Mouse (Mus musculus) C2C12 (cell line): ENCODE measurements around the gene Sh3bp4.

Experiments
- CEBPB ChIP-seq: IDR thresholded peaks from one replicate; pipeline ENCODE4 v1.6.1; 2011; ENCODE audit warnings: low read depth, mild to moderate bottlenecking, control low read depth, moderate library complexity
- CTCF ChIP-seq: IDR thresholded peaks from one replicate; pipeline ENCODE4 v1.5.1; 2011; ENCODE audit not compliant: control insufficient read depth, insufficient read depth, insufficient read length
- USF1 ChIP-seq: IDR thresholded peaks from one replicate; pipeline ENCODE4 v1.6.1; 2011; ENCODE audit warnings: low read depth, mild to moderate bottlenecking, control low read depth, moderate library complexity

GRCm38 (mm10) chr1:89092442-89092991 lies 22.3 kb downstream of the Sh3bp4 start:
- TF ChIP-seq CEBPB, result no peak
- no peak for TF ChIP-seq CTCF
- no peak for TF ChIP-seq USF1
